Mouse (Mus musculus) ZHBTc4 (cell line): ENCODE results near the gene Ccdc130.

ENCODE experiments used
- DNase-seq: peaks from one replicate; pipeline ENCODE4 v3.0.0-alpha.2; 2011; ENCODE audit warnings: low read depth, low spot score

The Ccdc130 gene

GRCm38 (mm10) chr8:84269950-84270773 lies at the start of gene Ccdc130:
Ccdc130 (minus strand) TSS chr8:84270380.
- DNase-seq = peak; percentile 100

- no peak for DNase-seq
Observed at GRCm38 (mm10) chr8:84308376-84308775, 38.2 kb upstream of the Ccdc130 start.

- DNase-seq = no peak
Observed at GRCm38 (mm10) chr8:84303951-84304350, 33.8 kb upstream of the Ccdc130 start.

- peak; percentile 56 for DNase-seq
Observed at GRCm38 (mm10) chr8:84297029-84297785, 27.0 kb upstream of the Ccdc130 start.

DNA sequence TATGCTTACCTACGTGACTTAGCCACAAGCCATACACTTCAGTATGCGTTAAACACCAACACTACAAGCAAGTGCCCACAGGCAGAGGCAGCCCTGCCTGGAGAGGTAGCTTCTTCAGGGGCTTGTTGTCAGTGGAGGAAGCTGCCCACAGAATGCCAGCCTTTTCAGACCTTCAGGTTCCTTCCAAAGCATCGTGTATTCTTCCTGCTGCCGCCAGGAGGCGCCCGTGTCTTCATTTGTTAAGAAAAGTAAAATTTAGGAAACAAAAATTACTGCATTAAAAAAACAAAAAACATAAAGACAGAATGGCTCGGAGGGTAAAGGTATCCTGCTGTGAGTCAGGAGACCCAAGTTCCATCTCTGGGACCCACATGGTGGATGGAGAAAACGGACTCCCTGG lies 21.5 kb upstream of the Ccdc130 start:
- DNase-seq = peak; percentile 77

GRCm38 (mm10) chr8:84291086-84291485 lies 20.9 kb upstream of the Ccdc130 start:
- DNase-seq = no peak

- peak; percentile 46 for DNase-seq
Observed at GRCm38 (mm10) chr8:84288892-84289291, 18.7 kb upstream of the Ccdc130 start.

DNA sequence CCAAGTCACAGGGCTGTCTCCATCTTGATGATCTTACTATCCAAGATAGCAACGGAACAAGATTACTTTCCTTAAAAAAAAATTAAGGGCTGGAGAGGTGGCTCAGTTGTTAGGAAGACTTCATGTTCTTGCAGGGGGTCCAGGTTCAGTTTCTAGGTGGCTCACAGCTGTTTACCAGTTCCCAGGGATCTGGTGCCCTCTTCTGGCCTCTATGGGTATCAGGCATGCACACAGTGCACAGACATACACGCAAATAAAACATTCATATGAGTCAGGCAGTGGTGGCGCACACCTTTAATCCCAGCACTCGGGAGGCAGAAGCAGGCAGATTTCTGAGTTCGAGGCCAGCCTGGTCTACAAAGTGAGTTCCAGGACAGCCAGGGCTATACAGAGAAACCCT lies 15.5 kb upstream of the Ccdc130 start:
- peak; percentile 89 for DNase-seq

DNA sequence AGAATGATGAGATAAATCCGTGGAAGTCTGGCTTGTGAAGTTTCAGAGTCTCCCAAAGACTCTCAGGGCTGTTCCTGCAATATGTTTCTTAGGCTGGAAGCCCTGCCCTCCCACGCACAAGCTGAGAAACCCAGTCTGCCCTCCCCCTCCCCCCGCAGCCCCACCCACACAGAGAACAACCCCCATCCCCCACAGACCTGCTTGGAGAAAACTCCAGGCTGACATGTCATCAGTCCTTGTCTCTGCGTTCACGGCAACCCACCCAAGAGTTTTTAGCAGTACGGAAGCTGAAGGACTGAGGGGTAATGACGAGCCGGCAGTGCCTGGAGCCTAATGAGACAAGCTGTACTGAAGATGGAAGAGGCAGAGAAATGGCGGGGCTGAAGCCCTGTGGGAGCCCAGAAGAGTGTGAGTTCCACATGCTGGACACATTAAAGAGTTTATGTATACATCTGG lies 14.5 kb upstream of the Ccdc130 start:
- peak; percentile 73 for DNase-seq

GRCm38 (mm10) chr8:84280777-84281176 lies 10.6 kb upstream of the Ccdc130 start:
- no peak for DNase-seq

DNA sequence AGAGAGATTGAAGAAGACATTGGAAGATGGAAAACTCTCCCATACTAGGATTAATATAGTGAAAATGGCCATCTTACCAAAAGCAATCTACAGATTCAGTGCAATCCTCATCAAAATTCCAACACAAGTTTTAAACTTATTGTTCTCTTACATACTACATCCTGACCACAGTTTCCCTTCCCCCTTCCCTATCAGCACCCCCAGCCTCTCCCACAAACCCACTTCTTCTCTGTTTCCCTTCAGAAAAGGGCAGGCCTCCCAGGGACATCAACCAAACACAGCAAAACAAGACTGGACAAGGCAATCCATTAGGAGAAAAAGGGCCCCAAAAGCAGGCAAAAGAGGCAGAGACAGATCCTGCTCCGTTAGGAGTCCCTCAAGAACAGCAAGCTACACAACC lies 6.3 kb upstream of the Ccdc130 start:
- DNase-seq = no peak

DNA sequence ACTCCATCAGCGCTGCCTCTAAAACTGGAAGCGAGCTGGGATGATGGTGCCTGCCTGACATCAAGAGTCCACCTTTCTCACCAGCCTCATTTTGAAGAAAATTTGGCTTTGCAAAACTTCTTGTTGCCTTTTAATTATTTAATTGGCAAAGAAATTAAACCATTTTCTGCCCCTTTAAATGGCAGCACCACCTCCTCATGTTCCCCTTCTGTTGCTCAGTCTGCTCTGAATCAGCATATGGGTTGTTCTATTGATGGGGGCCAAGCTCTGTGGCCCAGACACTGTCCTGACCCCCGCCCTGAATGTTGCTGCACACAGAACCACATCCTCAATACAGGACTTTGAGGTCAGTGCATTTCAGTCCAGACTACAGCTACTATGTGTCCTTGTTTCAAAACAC lies 3.8 kb upstream of the Ccdc130 start:
- DNase-seq = no peak

DNA sequence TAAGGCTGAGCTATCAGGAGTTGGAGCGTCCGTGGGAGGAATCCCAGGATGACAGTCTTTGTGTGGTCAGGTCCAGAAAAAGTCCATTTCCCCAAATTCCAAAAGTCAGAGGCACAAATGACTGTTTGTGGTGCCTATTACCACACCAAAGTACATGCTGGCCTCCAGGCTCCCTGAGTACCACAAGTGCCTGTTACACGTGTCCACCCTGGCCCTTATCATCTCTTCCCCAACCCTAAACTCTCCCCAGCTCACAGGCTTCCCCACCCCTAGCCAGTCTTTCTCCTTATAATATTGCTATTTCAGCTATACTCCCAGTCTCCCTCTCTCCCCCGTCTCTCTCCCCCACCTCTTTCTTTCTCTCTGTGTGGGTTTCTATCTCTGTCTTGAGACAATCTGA lies 2.1 kb upstream of the Ccdc130 start:
- no peak for DNase-seq

GRCm38 (mm10) chr8:84261098-84261497 lies 9.1 kb downstream of the Ccdc130 start:
- no peak for DNase-seq

DNA sequence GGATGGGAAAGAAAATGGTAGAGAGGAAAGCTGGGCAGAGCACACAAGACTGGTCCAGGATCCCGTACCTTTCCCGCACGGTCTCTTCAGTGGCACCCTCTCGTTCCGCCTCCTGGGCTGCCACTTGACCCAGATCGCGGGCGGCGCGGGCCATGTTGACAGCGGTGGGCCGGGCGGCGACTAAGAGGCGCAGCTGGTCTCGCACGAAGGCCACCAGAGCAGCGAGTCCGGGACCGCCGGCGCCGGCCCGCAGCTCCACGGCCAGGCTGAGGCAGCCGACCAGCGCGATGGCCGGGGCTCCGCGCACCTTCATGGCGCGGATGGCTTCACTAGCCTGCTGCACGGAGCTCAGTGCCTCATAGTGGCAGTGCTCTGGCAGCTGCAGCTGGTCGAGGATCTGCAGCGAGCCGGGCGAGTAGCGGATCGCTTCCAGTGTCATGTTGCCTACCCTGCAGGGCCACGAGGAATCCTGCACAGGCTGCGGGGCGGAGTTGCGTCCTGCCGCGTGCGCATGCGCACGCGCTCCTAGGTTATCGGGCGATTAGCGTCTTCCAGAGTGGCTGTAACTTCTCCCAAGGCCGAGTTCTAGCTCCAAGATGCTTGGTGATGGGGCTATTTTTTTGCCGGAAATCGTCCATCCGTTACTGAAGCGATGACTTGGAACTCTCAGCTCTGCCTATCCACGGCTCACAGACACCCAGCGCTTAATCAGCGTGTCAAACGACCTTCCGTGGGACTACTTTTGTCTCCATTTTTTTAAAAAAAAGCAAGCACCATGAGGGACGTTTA lies 13.2 kb downstream of the Ccdc130 start, which contains the start of gene Mri1:
Gene Mri1, minus strand, starts transcription at position 505 of the 789 bp plus-strand sequence.
- DNase-seq = peak; percentile 97

DNA sequence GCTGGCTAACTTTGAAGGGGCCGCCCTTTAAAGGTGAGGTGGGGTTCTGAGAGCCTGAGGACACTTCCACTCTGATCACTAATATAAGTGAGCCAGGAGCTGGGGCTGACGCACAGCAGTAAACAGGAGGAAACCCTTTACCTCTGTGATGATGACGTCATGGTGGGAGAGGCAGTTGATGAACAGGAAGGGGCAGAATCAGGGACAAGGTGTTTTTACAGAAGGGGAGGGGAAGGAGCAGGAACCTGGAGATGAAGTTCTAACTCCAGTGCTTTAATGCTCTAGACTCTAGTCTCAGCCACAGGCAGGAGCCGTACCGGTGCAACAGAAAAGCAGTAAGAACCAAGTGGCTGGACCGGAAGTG lies 13.7 kb downstream of the Ccdc130 start:
- DNase-seq = peak; percentile 74

DNA sequence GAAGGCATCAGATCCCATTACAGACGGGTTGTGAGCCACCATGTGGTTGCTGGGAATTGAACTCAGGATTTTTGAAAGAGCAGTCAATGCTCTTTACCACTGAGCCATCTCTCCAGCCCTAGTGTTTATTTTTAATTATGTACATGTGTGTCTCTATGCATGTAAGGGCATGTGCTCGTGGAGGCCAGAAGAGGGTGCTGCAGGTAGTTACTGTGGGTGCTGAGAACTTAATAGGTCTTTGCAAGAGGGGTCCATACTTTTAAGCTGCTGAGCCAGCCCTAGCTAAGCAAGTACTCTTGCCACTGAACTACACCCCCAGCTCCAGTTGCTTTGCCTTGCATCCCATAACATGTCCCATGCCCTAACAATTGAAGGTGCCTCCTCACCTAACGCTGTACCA lies 14.3 kb downstream of the Ccdc130 start:
- no peak for DNase-seq

- peak; percentile 95 for DNase-seq
Observed at GRCm38 (mm10) chr8:84249257-84250170, 20.7 kb downstream of the Ccdc130 start, which contains the start of gene D8Ertd738e. D8Ertd738e (minus strand) TSS chr8:84249719.

DNA sequence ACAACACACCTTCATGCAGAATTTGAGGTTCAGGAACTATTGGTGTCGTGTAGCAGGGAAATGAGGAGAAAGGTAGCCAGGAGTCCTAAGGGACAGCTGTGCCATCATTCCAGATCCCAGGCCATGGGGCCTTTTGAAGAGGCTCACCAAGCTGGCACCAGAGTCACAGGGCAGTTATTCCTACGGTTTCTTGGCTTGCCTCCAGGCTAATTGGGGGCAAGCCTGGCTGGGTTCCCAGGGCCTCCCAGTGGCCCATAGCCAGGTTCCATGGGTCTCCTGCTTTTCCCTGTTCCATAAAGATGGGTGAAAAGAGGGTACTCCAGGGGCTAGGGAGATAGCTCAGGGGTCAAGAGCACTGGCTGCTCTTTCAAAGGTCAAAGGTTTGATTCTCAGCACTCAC lies 28.4 kb downstream of the Ccdc130 start:
- no peak for DNase-seq

DNA sequence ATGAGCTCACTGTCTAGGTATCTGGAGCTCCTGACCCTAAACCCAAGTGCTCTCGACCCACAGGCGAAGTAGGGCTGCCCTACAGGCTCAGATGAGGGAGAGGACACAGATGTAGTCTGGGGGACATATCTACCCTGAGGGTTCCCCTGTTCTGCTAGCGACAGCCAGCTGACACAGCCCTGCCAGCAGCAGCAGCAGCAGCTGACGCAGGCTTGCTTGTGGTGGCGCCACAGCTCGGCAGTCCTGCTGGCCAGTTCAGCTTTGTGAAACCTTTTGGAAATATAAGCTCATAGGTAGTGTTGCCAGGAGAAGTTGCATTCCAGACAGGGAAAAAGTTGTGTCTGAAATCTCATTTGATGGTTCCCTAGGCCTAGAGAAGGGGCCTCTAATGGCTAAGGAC lies 29.0 kb downstream of the Ccdc130 start:
- DNase-seq = no peak
